Mouse (Mus musculus) neural tube, embryonic 10.5 days (tissue): ENCODE data around the gene Slc39a10.

Experiments
- DNase-seq: peaks from one replicate; pipeline ENCODE4 v3.0.0-alpha.2; 2017; ENCODE audit warnings: low spot score; ENCODE audit errors: extremely low spot score

The Slc39a10 gene

GRCm38 (mm10) chr1:46892752-46893151 is at the start of gene Slc39a10:
TSS of gene Slc39a10 (minus strand) at chr1:46892852.
- no peak for DNase-seq

DNA sequence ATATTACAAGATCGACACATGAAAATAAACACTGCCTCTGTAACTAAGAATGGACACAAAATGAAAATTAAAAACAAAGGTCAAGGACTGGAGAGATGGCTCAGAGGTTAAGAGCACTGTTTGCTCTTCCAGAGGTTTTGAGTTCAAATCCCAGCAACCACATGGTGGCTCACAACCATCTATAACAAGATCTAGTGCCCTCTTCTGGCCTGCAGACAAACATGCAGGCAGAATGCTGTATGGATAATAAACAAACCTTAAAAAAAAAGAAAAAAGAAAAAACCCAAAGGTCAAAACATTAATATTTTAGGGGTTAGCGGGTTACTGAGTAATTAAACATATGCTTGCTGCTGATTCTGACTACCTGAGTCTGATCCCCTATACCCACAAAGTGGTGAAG is 46.6 kb upstream of the Slc39a10 start:
- DNase-seq, result no peak

- DNase-seq, result no peak
Observed at GRCm38 (mm10) chr1:46937641-46938040, 45.0 kb upstream of the Slc39a10 start.

DNA sequence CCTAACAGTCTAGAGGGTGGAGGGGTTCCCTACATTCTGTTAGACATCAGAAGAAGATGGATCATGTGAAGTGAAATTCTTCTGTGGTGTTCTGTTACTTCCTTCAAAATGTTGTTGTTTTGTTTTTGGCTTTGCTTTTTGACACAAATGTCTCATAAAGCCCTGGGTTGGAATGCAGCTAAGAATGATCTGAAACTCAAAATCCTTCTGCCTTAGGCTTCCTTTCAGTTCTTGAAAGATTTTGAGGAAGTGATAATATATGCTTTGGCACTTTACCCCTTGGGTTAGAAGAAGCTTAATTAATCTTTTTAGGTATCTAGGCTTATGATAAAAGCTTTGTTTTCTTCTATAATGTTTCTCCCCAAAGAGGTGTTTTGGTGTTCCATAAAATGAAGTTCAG is 34.5 kb upstream of the Slc39a10 start:
- no peak for DNase-seq

DNA sequence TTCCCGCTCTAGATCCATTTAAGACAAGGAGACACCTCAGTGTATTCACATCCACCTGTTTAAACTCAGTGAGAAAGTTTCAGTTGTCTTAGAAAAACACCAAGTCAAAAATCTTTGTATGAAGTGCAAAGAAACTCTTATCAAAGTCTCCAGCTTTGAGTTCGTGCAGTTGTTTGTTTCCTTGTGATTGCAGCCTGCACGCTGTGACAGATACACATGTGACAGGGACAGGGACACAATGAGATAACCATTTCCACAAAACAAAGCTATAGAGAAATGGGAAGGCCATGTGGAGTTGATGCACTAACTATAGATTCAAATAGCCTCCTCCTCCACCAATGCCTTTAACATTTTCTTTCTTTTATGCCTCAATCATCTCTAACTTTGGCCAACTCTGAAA is 33.6 kb upstream of the Slc39a10 start:
- DNase-seq, result no peak

DNA sequence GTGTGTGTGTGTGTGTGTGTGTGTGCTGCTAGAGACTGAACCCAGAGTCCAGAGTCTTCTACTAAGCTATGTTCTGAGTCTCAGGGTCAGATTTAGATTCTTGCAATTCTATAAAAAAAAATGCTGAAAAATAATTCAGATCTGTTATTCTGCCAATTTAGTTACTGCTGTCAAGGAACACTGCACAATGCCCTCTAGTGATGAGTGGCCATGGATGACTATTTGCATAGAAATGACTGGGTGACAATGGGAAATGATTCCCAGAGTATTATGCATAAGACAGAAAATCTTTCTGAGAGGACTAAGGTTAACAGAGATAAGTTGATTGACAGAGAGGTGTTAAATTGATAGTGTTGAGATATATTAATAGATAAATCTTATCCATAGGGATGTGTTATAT is 32.3 kb upstream of the Slc39a10 start:
- DNase-seq, result no peak

DNA sequence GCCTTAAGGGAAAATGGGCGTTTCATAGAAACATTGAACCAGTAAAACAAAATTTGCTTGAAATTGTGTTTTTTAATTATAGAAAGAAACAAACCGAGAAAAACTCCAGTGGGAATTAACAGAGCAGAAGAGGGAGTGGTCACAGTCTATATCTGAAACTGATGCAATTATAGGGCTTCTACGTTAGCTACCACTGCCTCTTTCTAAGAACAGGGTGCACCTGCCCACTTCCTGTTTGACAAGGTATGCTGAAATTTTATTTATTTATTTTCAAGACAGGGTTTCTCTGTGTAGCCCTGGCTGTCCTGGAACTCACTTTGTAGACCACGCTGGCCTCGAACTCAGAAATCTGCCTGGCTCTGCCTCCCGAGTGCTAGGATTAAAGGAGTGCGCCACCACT is 30.3 kb upstream of the Slc39a10 start:
- DNase-seq, result no peak

- DNase-seq, result no peak
Observed at GRCm38 (mm10) chr1:46921630-46922029, 29.0 kb upstream of the Slc39a10 start.

DNA sequence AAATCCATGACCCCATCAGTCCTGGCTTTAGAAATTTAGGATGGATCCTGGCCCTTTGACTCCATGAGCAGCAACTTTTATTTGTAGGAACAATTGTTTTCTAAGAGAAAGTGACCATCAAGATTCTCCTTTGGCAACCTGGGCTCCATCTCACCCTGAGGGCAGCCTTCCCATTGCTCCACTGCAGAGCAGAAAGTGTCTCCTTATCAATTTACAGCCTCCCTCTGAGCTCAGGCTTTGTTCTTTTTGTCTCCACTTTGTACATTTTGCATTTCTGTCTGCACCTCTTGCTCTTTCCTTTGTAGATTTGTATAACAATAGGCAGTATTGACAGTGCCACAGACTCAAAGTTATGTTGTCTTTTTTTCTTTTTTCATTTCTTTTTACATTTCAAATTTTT is 23.6 kb upstream of the Slc39a10 start:
- no peak for DNase-seq

DNA sequence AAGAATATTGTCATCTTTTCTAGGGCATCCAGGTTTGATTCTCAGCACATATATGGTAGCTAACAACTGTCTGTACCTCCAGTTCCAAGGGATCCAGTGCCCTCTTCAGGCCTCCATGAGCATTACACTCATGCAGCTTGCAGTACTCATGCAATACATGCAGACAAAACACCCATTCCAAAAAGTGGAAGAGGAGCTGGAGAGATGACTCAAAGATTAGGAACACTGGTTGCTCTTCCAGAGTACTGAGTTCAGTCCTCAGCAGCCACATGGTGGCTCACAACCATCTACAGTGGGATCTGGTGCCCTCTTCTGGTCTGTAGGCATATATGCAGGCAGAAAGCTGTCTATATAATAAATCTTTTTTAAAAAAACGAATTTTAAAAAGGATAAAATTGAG is 21.7 kb upstream of the Slc39a10 start:
- DNase-seq, result no peak

- DNase-seq, result no peak
Observed at GRCm38 (mm10) chr1:46912506-46913156, 20.0 kb upstream of the Slc39a10 start.

- DNase-seq, result no peak
Observed at GRCm38 (mm10) chr1:46910154-46910553, 17.5 kb upstream of the Slc39a10 start.

- DNase-seq, result no peak
Observed at GRCm38 (mm10) chr1:46905706-46906105, 13.1 kb upstream of the Slc39a10 start.

- DNase-seq, result no peak
Observed at GRCm38 (mm10) chr1:46902102-46902683, 9.5 kb upstream of the Slc39a10 start.

GRCm38 (mm10) chr1:46894281-46894842 is 1.7 kb upstream of the Slc39a10 start:
- DNase-seq, result no peak

DNA sequence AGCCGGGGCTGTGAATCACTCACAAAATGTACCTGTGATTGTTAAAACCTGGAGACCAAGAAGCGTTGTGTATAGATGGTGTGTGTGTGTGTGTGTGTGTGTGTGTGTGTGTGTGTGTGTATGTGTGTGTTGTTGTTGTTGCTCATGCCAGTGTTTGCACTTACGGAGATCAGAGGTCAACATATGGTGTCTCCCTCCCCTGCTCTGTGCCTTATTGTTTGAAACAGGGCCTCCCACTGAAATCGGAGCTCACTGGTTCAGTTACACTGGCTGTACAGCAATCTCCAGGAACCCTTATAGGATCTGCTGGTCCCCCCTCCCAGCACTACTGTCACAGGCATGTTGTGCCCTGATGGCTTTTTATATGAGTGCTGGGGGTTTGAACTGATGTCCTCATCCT is 3.9 kb downstream of the Slc39a10 start:
- peak; percentile 31 for DNase-seq

GRCm38 (mm10) chr1:46888324-46888723 is 4.3 kb downstream of the Slc39a10 start:
- DNase-seq, result no peak

GRCm38 (mm10) chr1:46887908-46888307 is 4.7 kb downstream of the Slc39a10 start:
- DNase-seq, result peak; percentile 31

GRCm38 (mm10) chr1:46886091-46886490 is 6.6 kb downstream of the Slc39a10 start:
- DNase-seq, result peak; percentile 35

DNA sequence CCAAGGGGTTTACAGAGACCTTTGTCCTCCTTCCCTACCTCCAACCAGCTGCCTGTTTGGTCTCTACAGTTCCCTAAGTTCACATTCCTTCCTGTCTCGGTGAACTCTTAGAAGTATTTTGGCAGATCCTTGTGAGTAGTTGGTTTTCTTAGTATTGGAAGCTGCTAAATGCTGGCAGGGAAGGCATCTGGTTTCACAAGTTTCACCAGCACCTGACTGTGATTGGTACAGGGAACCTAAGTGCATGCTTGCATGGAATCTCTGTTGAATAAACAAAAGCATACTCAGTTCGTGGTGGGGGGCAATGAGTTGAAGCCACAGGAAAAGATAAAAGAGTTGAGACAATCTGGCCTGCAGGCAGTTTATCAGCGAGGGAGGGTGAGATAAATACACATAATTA is 7.4 kb downstream of the Slc39a10 start:
- DNase-seq, result peak; percentile 30

DNA sequence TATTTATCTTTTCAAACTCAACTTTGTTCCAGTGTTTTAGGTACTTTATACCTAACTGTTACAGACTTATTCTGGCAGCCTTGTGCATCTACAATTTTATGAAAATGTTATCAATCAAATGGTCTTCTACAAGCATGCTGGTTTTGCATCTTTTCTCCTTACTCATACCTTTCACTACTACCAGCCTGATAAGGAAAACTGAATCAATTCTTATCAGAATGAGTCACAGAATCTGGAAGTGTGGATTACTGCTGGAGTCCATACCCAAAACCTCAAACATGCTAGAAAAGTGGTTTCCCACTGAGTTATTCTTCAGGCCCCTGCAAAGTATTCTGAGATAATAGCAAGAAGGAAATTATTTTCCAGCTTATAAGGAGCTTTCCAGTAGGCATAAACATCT is 12.7 kb downstream of the Slc39a10 start:
- no peak for DNase-seq

- no peak for DNase-seq
Observed at GRCm38 (mm10) chr1:46873770-46874169, 18.9 kb downstream of the Slc39a10 start.

DNA sequence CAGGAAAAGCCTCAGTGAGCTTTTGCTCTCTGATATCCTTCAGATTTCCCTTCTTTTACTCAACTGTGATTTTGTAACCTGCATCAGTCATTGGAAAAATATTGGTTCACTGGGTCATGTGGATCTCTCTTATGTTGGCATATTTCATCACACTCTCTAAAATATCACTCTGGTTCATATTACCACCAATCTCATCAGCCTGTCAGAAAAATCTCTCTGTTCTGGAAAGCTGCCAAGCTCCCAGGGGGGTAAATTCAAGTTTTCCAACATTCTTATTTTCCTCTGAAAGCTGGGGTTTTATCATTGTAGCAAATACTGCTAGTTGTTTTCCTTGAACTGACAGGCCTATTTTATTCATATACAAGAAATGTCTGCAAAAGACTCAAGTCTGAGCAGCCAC is 22.9 kb downstream of the Slc39a10 start:
- DNase-seq, result no peak
